Mouse (Mus musculus) layer of hippocampus, adult 11-12 months (tissue): ENCODE data around the gene Cd7.
"Not testable (repeated sequence)": the region's sequence is repeated elsewhere in the genome, so short reads cannot be mapped to it uniquely, and the experiment has no call there.

Experiments
- DNase-seq: peaks from one replicate; pipeline ENCODE4 v3.0.0; 2022; ENCODE audit warnings: low spot score

Gene Cd7

GRCm38 (mm10) chr11:121047826-121048399 lies 8.7 kb upstream of the Cd7 start:
- peak; percentile 20 for DNase-seq

- no peak for DNase-seq
Observed at GRCm38 (mm10) chr11:121045286-121045685, 6.1 kb upstream of the Cd7 start.

GRCm38 (mm10) chr11:121043025-121043424 lies 3.8 kb upstream of the Cd7 start:
- not testable (repeated sequence) for DNase-seq

DNA sequence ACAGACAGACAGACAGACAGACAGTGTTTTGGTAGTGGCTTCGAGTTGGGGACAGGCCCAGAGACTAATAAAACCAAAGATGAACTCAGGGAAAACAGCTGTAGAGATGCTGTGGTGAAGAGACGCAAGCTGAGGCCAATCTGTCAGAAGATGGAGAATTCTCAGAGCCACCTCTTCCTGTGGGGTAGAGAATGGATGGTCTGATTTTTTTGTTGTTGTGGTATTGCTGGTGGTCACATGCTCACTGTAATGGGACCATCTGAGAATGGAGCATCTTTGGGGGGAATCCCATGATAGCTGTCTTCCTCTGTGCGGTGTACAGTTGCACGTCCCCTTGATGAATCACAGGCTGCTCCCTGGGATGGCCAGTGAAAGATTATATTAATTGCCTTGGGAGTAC lies 3.3 kb upstream of the Cd7 start:
- no peak for DNase-seq

DNA sequence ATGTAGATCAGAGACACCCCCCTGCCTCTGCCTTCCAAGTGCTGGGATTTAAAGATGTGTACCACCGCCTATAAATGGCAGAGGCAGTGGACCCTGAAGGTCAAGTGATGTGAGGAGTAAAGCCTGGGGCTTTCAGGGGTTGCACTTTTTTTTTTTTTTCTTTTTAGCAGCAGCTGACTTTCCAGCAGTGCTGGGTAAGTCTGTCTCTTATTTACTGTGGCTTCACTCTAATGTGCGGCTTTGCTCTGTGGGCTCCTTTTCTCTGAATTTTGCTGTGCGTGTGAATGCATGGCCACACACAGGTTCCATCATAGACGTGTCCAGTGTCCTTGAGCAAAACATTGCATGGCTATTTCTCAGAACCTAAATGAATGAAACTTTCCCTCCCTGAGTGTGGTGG lies 2.4 kb upstream of the Cd7 start:
- DNase-seq = no peak

DNA sequence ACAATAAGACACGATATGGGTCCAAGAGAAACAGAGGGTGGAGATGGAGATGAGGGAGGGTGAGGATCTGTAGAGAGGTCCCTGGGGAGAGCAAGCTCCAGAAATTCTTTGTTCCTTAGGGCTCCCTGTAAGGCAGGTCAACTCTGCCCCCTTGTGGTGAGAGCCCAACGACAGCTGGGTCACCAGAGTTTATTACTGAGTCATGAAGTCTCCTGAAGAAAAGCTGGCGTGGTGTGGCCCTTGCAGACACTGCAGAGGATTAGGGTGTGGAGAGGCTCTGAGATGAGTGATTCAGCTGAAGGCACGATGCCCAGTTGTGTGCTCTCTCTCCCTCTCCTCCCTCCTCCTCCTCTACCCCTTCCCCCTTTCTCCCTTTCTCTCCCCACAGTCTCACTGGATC lies 2.0 kb upstream of the Cd7 start:
- DNase-seq = peak; percentile 86

DNA sequence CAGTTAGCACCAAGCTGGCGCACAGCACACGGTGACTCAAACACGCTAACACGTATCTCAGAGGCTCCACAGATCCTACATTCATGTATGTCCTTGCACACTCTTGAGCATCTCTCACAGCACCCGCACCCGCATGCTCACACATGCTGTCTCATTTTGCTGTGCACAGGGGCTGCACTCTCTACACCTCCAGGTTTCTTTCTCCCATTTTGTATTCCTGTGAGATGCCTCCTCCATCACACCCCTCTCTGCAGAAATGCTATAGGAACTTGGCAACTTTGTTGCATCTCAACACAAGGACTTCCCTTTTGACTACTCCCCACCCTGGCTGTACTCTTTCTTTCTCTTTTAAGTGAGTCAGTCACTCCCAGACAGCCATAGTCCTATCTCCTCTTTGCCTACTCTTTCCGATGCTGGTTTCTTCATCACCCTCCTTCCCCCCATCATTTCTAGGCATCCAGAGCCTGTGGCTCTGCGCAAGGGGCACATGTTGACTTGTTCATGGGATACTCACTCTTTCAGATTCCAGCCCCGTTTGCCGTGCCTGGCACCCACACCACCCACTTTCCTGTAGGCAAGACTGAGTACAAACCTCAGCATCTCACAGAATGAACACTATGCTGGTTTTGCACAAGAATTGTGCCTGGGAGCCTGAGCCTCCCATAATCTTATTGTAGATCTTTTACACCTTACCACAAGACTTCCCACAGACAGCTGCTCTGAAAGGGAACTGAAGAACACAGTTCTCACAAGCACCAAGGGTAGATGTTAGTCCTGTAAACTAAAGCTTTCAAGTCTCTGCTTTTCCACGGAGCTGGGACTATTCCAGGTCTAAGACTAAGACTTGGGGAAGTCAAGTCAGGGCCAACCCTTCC lies 615 bp downstream of the Cd7 start:
- no peak for DNase-seq

- no peak for DNase-seq
Observed at GRCm38 (mm10) chr11:121033118-121033517, 6.1 kb downstream of the Cd7 start.

DNA sequence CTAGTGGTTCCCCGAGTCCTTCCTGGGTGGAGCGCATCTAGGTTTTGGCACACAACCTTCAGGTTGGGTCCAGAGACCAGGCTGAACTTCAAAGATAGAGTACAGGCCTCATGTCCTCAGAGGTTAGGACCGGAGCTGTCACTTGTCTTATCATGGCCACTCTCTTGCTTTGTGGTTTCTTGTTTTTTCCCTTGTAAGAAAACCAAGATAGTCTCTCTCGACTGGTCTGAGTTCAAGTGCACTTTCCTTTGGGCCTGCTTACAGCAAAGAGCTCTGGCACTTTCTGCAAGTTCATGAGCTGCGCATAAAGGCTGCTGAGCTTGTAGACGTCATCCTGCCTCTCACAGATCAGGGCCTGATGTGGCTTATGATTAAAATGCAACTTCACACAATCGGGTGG lies 12.0 kb downstream of the Cd7 start:
- DNase-seq = no peak

GRCm38 (mm10) chr11:121024163-121024562 lies 15.1 kb downstream of the Cd7 start:
- no peak for DNase-seq

GRCm38 (mm10) chr11:121019501-121019900 lies 19.7 kb downstream of the Cd7 start:
- no peak for DNase-seq

DNA sequence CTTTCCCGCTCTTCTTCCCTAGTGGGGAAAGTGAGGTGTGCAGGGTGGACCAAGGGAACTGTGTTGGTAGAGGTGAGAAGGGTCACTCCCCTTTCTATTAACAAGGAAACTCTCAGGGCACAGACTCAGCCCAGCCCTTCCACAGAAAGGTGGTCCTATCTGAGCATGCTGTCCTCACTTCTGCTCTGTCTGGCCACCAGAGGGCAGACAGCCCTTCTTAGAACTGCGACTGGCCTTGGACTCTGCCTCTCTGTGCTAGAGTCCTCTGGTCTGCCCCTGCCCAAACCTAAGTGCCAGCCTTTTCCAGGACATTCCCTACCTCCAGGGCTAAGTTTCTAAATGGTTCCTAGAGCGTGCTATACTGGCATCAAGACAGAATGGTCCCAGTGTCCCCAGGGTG lies 21.5 kb downstream of the Cd7 start:
- peak; percentile 67 for DNase-seq

DNA sequence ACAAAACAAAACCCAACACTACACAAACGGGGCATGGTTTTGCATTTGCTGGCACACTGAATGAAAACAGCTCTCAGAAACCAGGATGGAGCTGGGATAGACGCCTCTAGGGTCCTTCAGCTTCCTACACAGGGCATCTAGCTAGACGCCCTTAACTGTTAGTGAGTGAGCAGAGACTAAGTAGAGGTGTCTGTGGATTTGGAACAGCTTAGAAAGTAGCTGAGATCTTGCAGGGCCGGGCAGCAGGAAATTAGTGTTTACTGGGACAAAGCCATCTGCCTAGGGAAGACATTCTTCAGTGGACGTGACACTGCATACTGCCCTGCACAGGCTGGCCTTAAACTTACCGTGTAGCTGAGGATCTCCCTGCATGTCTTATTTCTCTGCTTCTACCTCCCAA lies 23.7 kb downstream of the Cd7 start:
- DNase-seq = no peak

DNA sequence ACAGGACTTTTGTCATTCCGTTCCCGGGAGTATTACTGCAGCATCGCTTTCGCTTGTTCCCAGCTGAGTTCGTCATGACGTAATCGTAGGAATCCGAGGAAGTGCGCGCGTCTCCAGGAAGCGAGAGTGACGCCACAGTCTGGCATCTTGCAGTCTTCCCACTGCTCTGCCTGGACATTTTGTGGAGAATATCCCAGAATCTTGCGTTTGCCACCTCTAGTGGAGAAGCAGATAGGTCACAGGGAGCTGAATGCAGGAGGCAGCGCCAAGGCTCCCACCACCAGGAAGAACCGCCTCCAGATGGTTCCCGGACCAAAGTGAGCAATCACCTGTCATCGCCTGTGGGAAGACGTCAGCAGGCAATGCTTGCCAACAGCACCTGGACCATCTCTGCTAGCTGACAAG lies 24.3 kb downstream of the Cd7 start:
- DNase-seq = peak; percentile 29

DNA sequence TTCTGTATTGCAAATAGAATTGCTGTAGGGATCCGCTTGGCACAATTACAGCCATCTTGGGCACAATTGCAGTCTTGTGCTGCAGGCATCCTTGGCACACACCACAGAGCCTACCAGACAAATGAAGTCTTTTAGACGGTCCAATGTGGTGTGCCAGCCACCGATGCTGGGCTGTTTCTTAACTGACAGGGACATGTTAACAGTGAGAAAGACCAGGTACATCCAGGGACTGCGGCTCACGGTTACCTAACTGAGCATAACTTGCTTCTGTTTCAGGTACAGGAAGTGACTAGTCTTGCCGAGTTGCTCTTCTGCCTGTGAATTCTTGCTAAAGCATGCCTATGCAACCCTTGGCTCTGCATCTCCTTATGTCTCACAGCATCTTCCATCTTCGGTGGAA lies 25.6 kb downstream of the Cd7 start:
- DNase-seq = peak; percentile 25

DNA sequence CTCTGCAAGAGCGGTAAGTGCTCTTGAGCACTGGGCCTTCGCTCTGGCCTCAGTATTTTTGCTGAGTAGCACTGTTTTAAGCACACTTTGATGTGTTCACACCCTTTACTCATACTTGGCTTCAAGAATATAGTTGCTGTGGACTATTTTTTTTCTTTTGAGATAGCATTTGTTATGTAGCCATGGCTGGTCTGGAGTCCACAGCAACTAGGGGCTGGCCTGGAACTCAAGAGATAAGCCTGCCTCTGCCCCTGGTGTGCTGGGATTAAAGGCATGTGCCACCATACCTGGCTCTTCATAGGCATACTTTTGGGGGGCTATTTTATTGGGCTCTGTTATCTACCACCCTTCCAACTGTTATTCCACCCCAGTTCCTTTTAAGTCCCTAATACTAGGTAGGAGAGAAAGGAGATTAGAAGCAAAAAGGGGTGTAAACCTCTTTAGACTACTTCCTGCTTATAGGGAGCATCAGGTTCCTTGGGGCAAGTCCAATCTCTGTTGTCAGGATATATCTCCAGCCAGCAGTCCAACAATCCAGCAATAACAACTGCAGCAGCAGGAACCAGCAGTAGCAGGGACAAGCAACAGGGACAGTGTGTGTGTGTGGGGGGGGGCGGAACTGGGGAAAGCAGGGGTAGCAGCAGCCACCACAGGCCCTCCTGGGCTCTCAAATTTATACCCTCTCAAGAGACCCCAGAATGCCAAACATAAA lies 29.0 kb downstream of the Cd7 start:
- DNase-seq = no peak

GRCm38 (mm10) chr11:121006184-121006583 lies 33.0 kb downstream of the Cd7 start:
- no peak for DNase-seq

GRCm38 (mm10) chr11:121004281-121004680 lies 34.9 kb downstream of the Cd7 start:
- DNase-seq = no peak

DNA sequence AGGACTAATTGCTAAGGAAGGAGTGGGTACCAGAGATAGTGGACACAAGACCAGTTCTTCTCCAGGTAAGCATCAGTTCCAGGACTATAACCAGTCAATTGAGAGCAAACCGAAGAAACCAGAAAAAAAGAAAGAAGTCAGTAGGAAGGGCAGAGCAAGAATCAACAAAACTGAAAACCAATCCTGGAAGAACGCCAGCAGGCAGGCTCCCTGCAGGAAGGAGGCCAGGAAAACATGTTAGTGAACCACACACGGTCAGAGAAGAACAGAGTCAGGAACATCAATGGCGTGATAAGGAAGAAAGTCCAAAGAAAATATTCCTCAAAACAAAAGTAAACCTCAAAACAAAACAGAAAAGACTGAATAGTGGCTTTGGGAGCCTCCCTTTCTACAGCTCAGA lies 37.3 kb downstream of the Cd7 start:
- DNase-seq = no peak

GRCm38 (mm10) chr11:120994741-120995140 lies 44.5 kb downstream of the Cd7 start:
- no peak for DNase-seq

- DNase-seq = no peak
Observed at GRCm38 (mm10) chr11:120993586-120993985, 45.6 kb downstream of the Cd7 start.

DNA sequence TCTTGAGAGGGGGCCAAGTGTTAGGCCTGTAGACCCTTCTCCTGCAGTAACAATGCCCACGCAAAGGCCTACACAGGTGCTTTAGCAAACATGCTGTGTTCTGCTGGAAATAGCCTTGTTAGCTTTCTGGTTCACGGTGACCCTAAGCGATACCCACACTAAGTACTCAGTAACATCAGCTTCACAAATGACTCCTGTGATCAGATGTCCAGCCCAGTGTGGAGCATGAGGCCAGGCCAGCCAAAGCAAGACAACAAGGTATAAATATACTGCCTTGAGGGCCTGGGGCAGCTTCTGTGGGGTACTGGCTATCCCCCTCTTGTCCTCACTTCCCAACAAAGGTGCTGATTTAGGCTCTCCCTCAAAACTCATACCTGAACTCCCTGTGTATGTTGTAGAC lies 46.1 kb downstream of the Cd7 start:
- DNase-seq = no peak

GRCm38 (mm10) chr11:120991791-120992190 lies 47.4 kb downstream of the Cd7 start:
- no peak for DNase-seq
